In genomic region chr13:109487378-109487777, GRCm38 (mm10) we compare ENCODE assay signal across 10 mouse cellular contexts.
DNase-seq lines count a peak whose midpoint lies in the region; ATAC-seq lines count a peak whose summit lies in the region.
"Had no signal": no experiment of that assay in that cellular context is flagged by ENCODE, and none has a peak within 500 bp of the region (broad histone marks: within the 10 kb centered on the region; RNA-seq: fewer than 3 reads in every experiment).

No protein-coding gene starts in this region.

- no peak for ATAC-seq in inflammation-experienced regulatory T-cells, adult 6 months

- DNase-seq in adrenal gland, adult 2 months: peak; percentile 5
- no peak for DNase-seq in adrenal gland, adult 8-10 months
- DNase-seq in left cerebral cortex, postnatal 10 days (ENCODE audit: extremely low spot score in 1 of 2, low spot score in 2 of 2): peak; percentile 31 to 47
- DNase-seq in left cerebral cortex, postnatal 36 days (ENCODE audit: low spot score in 2 of 2): no peak
- DNase-seq in kidney, postnatal 10 days: peak; percentile 72
- peak; percentile 41 to 61 for DNase-seq in lung, postnatal 4 days
- no peak for DNase-seq in heart, embryonic 10.5 days (ENCODE audit: low spot score)
- DNase-seq: liver, embryonic 13.5 days had no signal

- H3K4me1 ChIP-seq in heart, embryonic 10.5 days: no peaks in the 10 kb centered on the region

- intact Hi-C loops in left cerebral cortex, postnatal 10 days (cut with DNase I): no loop called here
- intact Hi-C loops in left cerebral cortex, postnatal 36 days (cut with DNase I): no loop called here

- no peaks in the 10 kb centered on the region for H3K27me3 ChIP-seq in heart, embryonic 10.5 days (ENCODE audit: insufficient read depth, poor library complexity, severe bottlenecking)
- H3K27me3 ChIP-seq: embryonic facial prominence, embryonic 15.5 days; liver, embryonic 13.5 days had no signal

- no peak overlapping the region for H3K4me3 ChIP-seq in heart, embryonic 10.5 days
- H3K4me3 ChIP-seq: embryonic facial prominence, embryonic 15.5 days; liver, embryonic 13.5 days had no signal

- H3K9me3 ChIP-seq in heart, embryonic 10.5 days: no peaks in the 10 kb centered on the region
- H3K9me3 ChIP-seq: embryonic facial prominence, embryonic 15.5 days; liver, embryonic 13.5 days had no signal

- WGBS in heart, embryonic 10.5 days: 83% methylated on average over 2 of the region's 2 CpGs

- no peaks in the 10 kb centered on the region for H3K36me3 ChIP-seq in heart, embryonic 10.5 days
- H3K36me3 ChIP-seq: embryonic facial prominence, embryonic 15.5 days; liver, embryonic 13.5 days had no signal

- H3K27ac ChIP-seq in heart, embryonic 10.5 days: no peak overlapping the region
- H3K27ac ChIP-seq: embryonic facial prominence, embryonic 15.5 days; liver, embryonic 13.5 days had no signal

Comparison
In these comparisons a context has a peak if more than half of its experiments do, and no peak if none do; other contexts are left out.
1. DNase-seq: peak in adrenal gland, adult 2 months (single experiment), left cerebral cortex, postnatal 10 days (2 of 2), kidney, postnatal 10 days (single experiment) and lung, postnatal 4 days (2 of 2); none in adrenal gland, adult 8-10 months (single experiment), left cerebral cortex, postnatal 36 days (0 of 2) and heart, embryonic 10.5 days (single experiment).